Mouse (Mus musculus): ENCODE measurements around the gene Ing4. TPM values are rescaled to one million over a fixed set of nuclear protein-coding genes. Genes with fewer than 3 reads are reported as not detected.

Ing4 gene
- polyA plus RNA-seq, 1 experiment from 2014 or later, result 24.3 TPM

GRCm38 (mm10) chr6:124996551-124997501 lies 42.7 kb upstream of the Ing4 start, which contains the start of gene Pianp:
Gene Pianp (plus strand): TSS chr6:124996694.
- no peak within 1 kb of the TSS for H3K27ac ChIP-seq (ENCODE audit: low read depth)
- H3K27me3 ChIP-seq (ENCODE audit: insufficient read depth, low read length), result peaks cover 70% of the 10 kb centered on the region
- peak; percentile 78 for DNase-seq
- peak within 1 kb of the TSS; percentile 38 for H3K4me3 ChIP-seq (ENCODE audit: low read depth, low read length)
- peaks cover 5% of the 10 kb centered on the region; the same call in 1 of the 2 replicates for H3K4me1 ChIP-seq (ENCODE audit: insufficient read depth)
- no peaks in the 10 kb centered on the region for H3K9me3 ChIP-seq (ENCODE audit: low read length)
- peak; percentile 63 for ATAC-seq
- peak within 1 kb of the TSS; percentile 73 for H3K4me2 ChIP-seq (ENCODE audit: low read depth, low read length)
- no peaks in the 10 kb centered on the region for H3K36me3 ChIP-seq (replicated peaks; ENCODE audit: insufficient read depth, low read length)
- H3K9ac ChIP-seq (replicated peaks), result no peak within 1 kb of the TSS
- TF ChIP-seq EP300 (IDR thresholded peaks at IDR 0.05; ENCODE audit: low read depth) (no peak), CTCF (IDR thresholded peaks at IDR 0.05; ENCODE audit: low read depth) (no peak)
- WGBS (ENCODE audit: insufficient replicate concordance), result 2% methylated on average over 48 of the region's 78 CpGs

GRCm38 (mm10) chr6:124998066-124998465 lies 41.5 kb upstream of the Ing4 start:
- H3K27me3 ChIP-seq (ENCODE audit: insufficient read depth, low read length), result peaks cover 70% of the 10 kb centered on the region
- no peaks in the 10 kb centered on the region for H3K36me3 ChIP-seq (replicated peaks; ENCODE audit: insufficient read depth, low read length)
- ATAC-seq (no peak), DNase-seq (no peak)
- H3K27ac ChIP-seq (ENCODE audit: low read depth), result no peak overlapping the region
- H3K9me3 ChIP-seq (ENCODE audit: low read length), result no peaks in the 10 kb centered on the region
- TF ChIP-seq EP300 (IDR thresholded peaks at IDR 0.05; ENCODE audit: low read depth), result no peak
- no peak for TF ChIP-seq CTCF (IDR thresholded peaks at IDR 0.05; ENCODE audit: low read depth)
- H3K4me1 ChIP-seq (ENCODE audit: insufficient read depth), result peaks cover 5% of the 10 kb centered on the region; the same call in 1 of the 2 replicates
- H3K9ac ChIP-seq (replicated peaks), result no peak overlapping the region
- WGBS (ENCODE audit: insufficient replicate concordance), result 10% methylated on average over 8 of the region's 8 CpGs
- no peak overlapping the region for H3K4me2 ChIP-seq (ENCODE audit: low read depth, low read length)
- no peak overlapping the region for H3K4me3 ChIP-seq (ENCODE audit: low read depth, low read length)

GRCm38 (mm10) chr6:124999091-124999490 lies 40.5 kb upstream of the Ing4 start:
- 43% methylated on average over 14 of the region's 14 CpGs for WGBS (ENCODE audit: insufficient replicate concordance)
- H3K4me1 ChIP-seq (ENCODE audit: insufficient read depth), result peaks cover 5% of the 10 kb centered on the region; the same call in 1 of the 2 replicates
- no peak overlapping the region for H3K4me2 ChIP-seq (ENCODE audit: low read depth, low read length)
- no peak overlapping the region for H3K9ac ChIP-seq (replicated peaks)
- no peak overlapping the region for H3K4me3 ChIP-seq (ENCODE audit: low read depth, low read length)
- no peaks in the 10 kb centered on the region for H3K36me3 ChIP-seq (replicated peaks; ENCODE audit: insufficient read depth, low read length)
- ATAC-seq, result no peak
- DNase-seq, result no peak
- H3K9me3 ChIP-seq (ENCODE audit: low read length), result no peaks in the 10 kb centered on the region
- no peak overlapping the region for H3K27ac ChIP-seq (ENCODE audit: low read depth)
- TF ChIP-seq EP300 (IDR thresholded peaks at IDR 0.05; ENCODE audit: low read depth) (no peak), CTCF (IDR thresholded peaks at IDR 0.05; ENCODE audit: low read depth) (no peak)
- H3K27me3 ChIP-seq (ENCODE audit: insufficient read depth, low read length), result peaks cover 65% of the 10 kb centered on the region

DNA sequence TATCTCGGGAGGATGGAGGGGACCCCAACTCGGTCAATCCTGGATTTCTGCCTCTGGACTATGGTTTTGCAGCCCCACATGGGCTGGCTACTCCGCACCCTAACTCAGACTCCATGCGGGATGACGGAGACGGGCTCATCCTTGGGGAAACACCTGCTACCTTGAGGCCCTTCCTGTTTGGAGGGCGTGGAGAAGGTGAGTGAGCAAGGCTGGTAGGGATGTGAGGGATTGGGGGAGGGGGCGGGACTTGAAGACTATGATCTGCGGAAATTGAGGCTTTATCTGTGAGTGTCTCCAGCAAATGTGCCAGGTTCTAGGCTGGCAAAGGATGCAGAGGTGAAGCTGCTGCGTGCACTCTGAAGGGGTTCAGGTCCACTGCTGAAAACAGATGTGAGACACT lies 40.0 kb upstream of the Ing4 start:
- Histone ChIP-seq H3K9me3 (ENCODE audit: low read length) (no peaks in the 10 kb centered on the region), H3K27ac (ENCODE audit: low read depth) (no peak overlapping the region), H3K9ac (replicated peaks) (no peak overlapping the region), H3K36me3 (replicated peaks; ENCODE audit: insufficient read depth, low read length) (no peaks in the 10 kb centered on the region), H3K27me3 (ENCODE audit: insufficient read depth, low read length) (peaks cover 60% of the 10 kb centered on the region), H3K4me3 (ENCODE audit: low read depth, low read length) (no peak overlapping the region), H3K4me1 (ENCODE audit: insufficient read depth) (peaks cover 5% of the 10 kb centered on the region; the same call in 1 of the 2 replicates), H3K4me2 (ENCODE audit: low read depth, low read length) (no peak overlapping the region)
- whole genome bisulfite sequencing (ENCODE audit: insufficient replicate concordance), result 40% methylated on average over 10 of the region's 10 CpGs
- DNase-seq (no peak), ATAC-seq (no peak)
- no peak for TF ChIP-seq CTCF (IDR thresholded peaks at IDR 0.05; ENCODE audit: low read depth)
- TF ChIP-seq EP300 (IDR thresholded peaks at IDR 0.05; ENCODE audit: low read depth), result no peak

DNA sequence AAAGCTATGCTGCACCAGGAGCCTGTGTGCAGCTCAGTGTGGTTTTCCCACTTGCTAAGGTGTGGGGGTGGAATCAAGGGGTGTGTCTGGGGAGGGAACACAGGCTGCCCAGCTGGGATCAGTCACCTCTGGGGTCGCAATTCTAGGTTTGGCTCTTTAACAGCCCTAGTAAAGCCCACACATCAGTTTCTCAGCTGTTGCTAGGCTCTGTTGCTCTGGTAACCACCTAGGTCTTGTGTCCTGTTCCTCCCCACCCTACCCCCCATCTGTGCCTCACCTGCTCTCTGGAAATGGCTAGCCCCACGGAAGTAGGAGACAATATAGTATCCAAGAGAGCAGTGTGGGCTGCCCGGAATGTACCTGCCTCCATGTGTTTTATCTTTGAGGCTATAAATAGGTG lies 35.9 kb upstream of the Ing4 start:
- H3K4me3 ChIP-seq (ENCODE audit: low read depth, low read length), result no peak overlapping the region
- no peak for ATAC-seq

DNA sequence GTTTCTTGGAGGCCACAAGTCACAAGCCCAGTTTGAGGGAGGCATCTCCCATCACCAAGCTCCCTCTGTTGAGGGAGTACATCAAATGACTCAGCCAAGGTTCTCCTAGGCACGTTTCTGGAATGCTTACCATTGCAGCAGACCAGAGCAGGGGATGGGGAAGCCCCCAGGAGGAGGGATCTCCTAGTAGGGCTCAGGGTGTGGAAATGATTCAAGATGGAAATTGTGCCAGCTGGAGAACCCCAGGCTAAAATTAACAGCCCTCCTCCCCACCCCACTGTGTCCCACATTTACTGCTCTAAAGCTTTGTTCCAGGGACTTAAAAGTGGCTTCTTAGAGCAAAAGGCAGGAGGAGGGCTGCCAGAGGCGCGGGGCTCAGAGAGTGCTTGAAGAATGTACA lies 34.5 kb upstream of the Ing4 start:
- no peak overlapping the region for H3K9ac ChIP-seq (replicated peaks)
- WGBS (ENCODE audit: insufficient replicate concordance), result 59% methylated on average over 3 of the region's 3 CpGs
- no peak overlapping the region for H3K4me2 ChIP-seq (ENCODE audit: low read depth, low read length)
- no peak for TF ChIP-seq EP300 (IDR thresholded peaks at IDR 0.05; ENCODE audit: low read depth)
- no peak for TF ChIP-seq CTCF (IDR thresholded peaks at IDR 0.05; ENCODE audit: low read depth)
- no peaks in the 10 kb centered on the region for H3K36me3 ChIP-seq (replicated peaks; ENCODE audit: insufficient read depth, low read length)
- no peak overlapping the region for H3K27ac ChIP-seq (ENCODE audit: low read depth)
- H3K9me3 ChIP-seq (ENCODE audit: low read length), result no peaks in the 10 kb centered on the region
- ATAC-seq (no peak), DNase-seq (no peak)
- H3K4me1 ChIP-seq (ENCODE audit: insufficient read depth), result peaks cover 9% of the 10 kb centered on the region
- H3K4me3 ChIP-seq (ENCODE audit: low read depth, low read length), result no peak overlapping the region
- peaks cover 8% of the 10 kb centered on the region; the same call in 1 of the 2 replicates for H3K27me3 ChIP-seq (ENCODE audit: insufficient read depth, low read length)

More for the DNA sequence above, 35.9 kb upstream of the Ing4 start:
- H3K4me2 ChIP-seq (ENCODE audit: low read depth, low read length), result no peak overlapping the region
- 50% methylated on average over 3 of the region's 3 CpGs for WGBS (ENCODE audit: insufficient replicate concordance)
- no peaks in the 10 kb centered on the region for H3K9me3 ChIP-seq (ENCODE audit: low read length)
- H3K27me3 ChIP-seq (ENCODE audit: insufficient read depth, low read length), result peaks cover 20% of the 10 kb centered on the region
- no peak overlapping the region for H3K27ac ChIP-seq (ENCODE audit: low read depth)
- no peak overlapping the region for H3K9ac ChIP-seq (replicated peaks)
- no peaks in the 10 kb centered on the region for H3K36me3 ChIP-seq (replicated peaks; ENCODE audit: insufficient read depth, low read length)
- DNase-seq, result no peak
- TF ChIP-seq CTCF (IDR thresholded peaks at IDR 0.05; ENCODE audit: low read depth) (no peak), EP300 (IDR thresholded peaks at IDR 0.05; ENCODE audit: low read depth) (no peak)
- peaks cover 5% of the 10 kb centered on the region; the same call in 1 of the 2 replicates for H3K4me1 ChIP-seq (ENCODE audit: insufficient read depth)

Data from liver, postnatal 0 days (tissue).